Mouse (Mus musculus): Measurements from ENCODE around the gene Plbd2.
A peak's percentile ranks its signal among the peaks of the same experiment; 100 is the strongest.

The Plbd2 gene

GRCm38 (mm10) chr5:120472770-120473169, 30.7 kb downstream of the Plbd2 start, which contains the start of gene Sdsl:
Sdsl (minus strand) TSS chr5:120472810.
- DNase-seq = no peak

- DNase-seq = no peak
These were observed 31.9 kb downstream of the Plbd2 start for GRCm38 (mm10) chr5:120471538-120471937.

GRCm38 (mm10) chr5:120468830-120469229, 34.6 kb downstream of the Plbd2 start:
- DNase-seq = no peak

- no peak for DNase-seq
These were observed 35.1 kb downstream of the Plbd2 start for GRCm38 (mm10) chr5:120468336-120468735.

GRCm38 (mm10) chr5:120467026-120467425, 36.4 kb downstream of the Plbd2 start:
- peak; percentile 62 for DNase-seq

GRCm38 (mm10) chr5:120465860-120466259, 37.6 kb downstream of the Plbd2 start:
- DNase-seq = no peak

- peak; percentile 30 for DNase-seq
These were observed 38.4 kb downstream of the Plbd2 start for GRCm38 (mm10) chr5:120465062-120465461.

GRCm38 (mm10) chr5:120464321-120464720, 39.1 kb downstream of the Plbd2 start:
- no peak for DNase-seq

GRCm38 (mm10) chr5:120461902-120462301, 41.5 kb downstream of the Plbd2 start:
- no peak for DNase-seq

- no peak for DNase-seq
These were observed 44.3 kb downstream of the Plbd2 start for GRCm38 (mm10) chr5:120459133-120459532.

- DNase-seq = peak; percentile 57
These were observed 45.8 kb downstream of the Plbd2 start for GRCm38 (mm10) chr5:120457628-120458027.

- no peak for DNase-seq
These were observed 46.4 kb downstream of the Plbd2 start for GRCm38 (mm10) chr5:120456841-120457554.

- no peak for DNase-seq
These were observed 47.2 kb downstream of the Plbd2 start for GRCm38 (mm10) chr5:120456253-120456652.

GRCm38 (mm10) chr5:120454756-120455337, 48.6 kb downstream of the Plbd2 start:
- no peak for DNase-seq

- DNase-seq = peak; percentile 54
These were observed 56.1 kb downstream of the Plbd2 start for GRCm38 (mm10) chr5:120447305-120447704.

- peak; percentile 86 for DNase-seq
These were observed 62.7 kb downstream of the Plbd2 start for GRCm38 (mm10) chr5:120440733-120441132.

GRCm38 (mm10) chr5:120439887-120440670, 63.3 kb downstream of the Plbd2 start:
- DNase-seq = no peak

- no peak for DNase-seq
These were observed 64.3 kb downstream of the Plbd2 start for GRCm38 (mm10) chr5:120438991-120439710.

- DNase-seq = no peak
These were observed 65.0 kb downstream of the Plbd2 start for GRCm38 (mm10) chr5:120438469-120438868.

GRCm38 (mm10) chr5:120437986-120438385, 65.4 kb downstream of the Plbd2 start:
- no peak for DNase-seq

GRCm38 (mm10) chr5:120437539-120437938, 65.9 kb downstream of the Plbd2 start:
- no peak for DNase-seq

GRCm38 (mm10) chr5:120436885-120437495, 66.4 kb downstream of the Plbd2 start:
- DNase-seq = no peak

All from kidney, postnatal 14 days (tissue).